Mouse (Mus musculus) C2C12 (cell line): ENCODE results near the gene Lats1. TPM values are rescaled to one million over a fixed set of nuclear protein-coding genes. Genes with fewer than 3 reads are reported as not detected.
A peak's percentile ranks its signal among the peaks of the same experiment; 100 is the strongest.

Source experiments
- H3K27me3 ChIP-seq: one replicate; pipeline ENCODE4 v1.6.1; 2011; ENCODE audit not compliant: control insufficient read depth, insufficient read depth, insufficient read length
- H3K36me3 ChIP-seq: one replicate; pipeline ENCODE4 v1.6.1; 2011; ENCODE audit not compliant: control insufficient read depth, insufficient read depth
- H3K4me3 ChIP-seq: one replicate; pipeline ENCODE4 v1.5.1; 2011; ENCODE audit warnings: mild to moderate bottlenecking, control low read depth; ENCODE audit not compliant: poor library complexity, insufficient read depth, severe bottlenecking
- H3K79me2 ChIP-seq: one replicate; pipeline ENCODE4 v1.6.1; 2011; ENCODE audit not compliant: control insufficient read depth, insufficient read depth
- H3K79me3 ChIP-seq: one replicate; pipeline ENCODE4 v1.6.1; 2011; ENCODE audit warnings: low read depth, control low read depth
- H3ac ChIP-seq: one replicate; pipeline ENCODE3; 2011; ENCODE audit warnings: low read depth; ENCODE audit not compliant: control insufficient read depth, insufficient read length
- CEBPB ChIP-seq: IDR thresholded peaks from one replicate; pipeline ENCODE4 v1.6.1; 2011; ENCODE audit warnings: low read depth, mild to moderate bottlenecking, control low read depth, moderate library complexity
- CTCF ChIP-seq: IDR thresholded peaks from one replicate; pipeline ENCODE4 v1.5.1; 2011; ENCODE audit not compliant: control insufficient read depth, insufficient read depth, insufficient read length
- FOSL1 ChIP-seq: IDR thresholded peaks from one replicate; pipeline ENCODE4 v1.8.0; 2011; ENCODE audit warnings: mild to moderate bottlenecking, low read length; ENCODE audit not compliant: poor library complexity, insufficient read depth, severe bottlenecking
- MAX ChIP-seq: IDR thresholded peaks from one replicate; pipeline ENCODE4 v1.6.1; 2011; ENCODE audit warnings: mild to moderate bottlenecking, control low read depth
- MYOD1 ChIP-seq: IDR thresholded peaks from one replicate; pipeline ENCODE4 v1.6.1; 2011; ENCODE audit warnings: low read depth; ENCODE audit not compliant: control insufficient read depth, insufficient read length
- MYOG ChIP-seq: IDR thresholded peaks from one replicate; pipeline ENCODE4 v1.6.1; 2011; ENCODE audit not compliant: control insufficient read depth, insufficient read length; ENCODE audit errors: extremely low read depth
- USF1 ChIP-seq: IDR thresholded peaks from one replicate; pipeline ENCODE4 v1.6.1; 2011; ENCODE audit warnings: low read depth, mild to moderate bottlenecking, control low read depth, moderate library complexity
- polyA plus RNA-seq: library from polyadenylated mRNA; unstranded; fragments of >200 nt; fragmentation: generic; extraction: Trizol; gene quantifications from one replicate; pipeline ENCODE4 v1.2.1, GENCODE M21; 2012; ENCODE audit warnings: missing spikeins

Gene Lats1
- polyA plus RNA-seq, 1 experiment = 7.1 TPM

GRCm38 (mm10) chr10:7673673-7674072, 7.3 kb upstream of the Lats1 start:
- H3ac ChIP-seq = no peak overlapping the region
- H3K36me3 ChIP-seq = peaks cover 77% of the 10 kb centered on the region
- H3K79me3 ChIP-seq = peaks cover 23% of the 10 kb centered on the region
- no peak overlapping the region for H3K4me3 ChIP-seq
- no peak for TF ChIP-seq MAX
- no peak for TF ChIP-seq CTCF
- H3K27me3 ChIP-seq = no peaks in the 10 kb centered on the region
- peaks cover 51% of the 10 kb centered on the region for H3K79me2 ChIP-seq

- Histone ChIP-seq H3ac (peak overlapping the region; percentile 95), H3K27me3 (no peaks in the 10 kb centered on the region), H3K36me3 (peaks cover 35% of the 10 kb centered on the region), H3K4me3 (peak overlapping the region; percentile 83), H3K79me3 (peaks cover 73% of the 10 kb centered on the region), H3K79me2 (peaks cover 99% of the 10 kb centered on the region)
- TF ChIP-seq CEBPB = no peak
- TF ChIP-seq FOSL1 = no peak
- no peak for TF ChIP-seq MAX
- TF ChIP-seq USF1 = no peak
- TF ChIP-seq MYOG = no peak
- no peak for TF ChIP-seq MYOD1
- no peak for TF ChIP-seq CTCF
Observed at GRCm38 (mm10) chr10:7681343-7682025, 470 bp downstream of the Lats1 start.

- Histone ChIP-seq H3K4me3 (peak overlapping the region; percentile 83), H3K27me3 (no peaks in the 10 kb centered on the region), H3K36me3 (peaks cover 35% of the 10 kb centered on the region), H3K79me2 (peaks cover 99% of the 10 kb centered on the region), H3K79me3 (peaks cover 80% of the 10 kb centered on the region), H3ac (no peak overlapping the region)
- TF ChIP-seq USF1 (no peak), CTCF (no peak), MAX (no peak), MYOD1 (no peak), FOSL1 (no peak), MYOG (no peak), CEBPB (no peak)
Observed at GRCm38 (mm10) chr10:7682249-7682648, 1.2 kb downstream of the Lats1 start.

- peaks cover 94% of the 10 kb centered on the region for H3K79me3 ChIP-seq
- TF ChIP-seq USF1 (no peak), MYOG (no peak), MYOD1 (no peak), CTCF (no peak), MAX (no peak), CEBPB (no peak), FOSL1 (no peak)
- peaks cover 99% of the 10 kb centered on the region for H3K79me2 ChIP-seq
- H3K4me3 ChIP-seq = no peak overlapping the region
- no peaks in the 10 kb centered on the region for H3K27me3 ChIP-seq
- H3K36me3 ChIP-seq = peaks cover 46% of the 10 kb centered on the region
- H3ac ChIP-seq = no peak overlapping the region
Observed at GRCm38 (mm10) chr10:7686902-7687301, 5.9 kb downstream of the Lats1 start.

GRCm38 (mm10) chr10:7695286-7695685, 14.3 kb downstream of the Lats1 start:
- H3K79me2 ChIP-seq = peaks cover 53% of the 10 kb centered on the region
- TF ChIP-seq USF1 = no peak
- no peak for TF ChIP-seq CEBPB
- TF ChIP-seq MAX = no peak
- no peak for TF ChIP-seq MYOG
- TF ChIP-seq CTCF = no peak
- no peak for TF ChIP-seq FOSL1
- TF ChIP-seq MYOD1 = no peak
- peaks cover 91% of the 10 kb centered on the region for H3K36me3 ChIP-seq
- no peaks in the 10 kb centered on the region for H3K27me3 ChIP-seq
- H3K4me3 ChIP-seq = no peak overlapping the region
- no peak overlapping the region for H3ac ChIP-seq
- H3K79me3 ChIP-seq = peaks cover 28% of the 10 kb centered on the region

GRCm38 (mm10) chr10:7700120-7700519, 19.1 kb downstream of the Lats1 start:
- no peak overlapping the region for H3K4me3 ChIP-seq
- H3ac ChIP-seq = no peak overlapping the region
- H3K36me3 ChIP-seq = peaks cover 94% of the 10 kb centered on the region
- H3K27me3 ChIP-seq = no peaks in the 10 kb centered on the region
- H3K79me3 ChIP-seq = peaks cover 2% of the 10 kb centered on the region
- peaks cover 13% of the 10 kb centered on the region for H3K79me2 ChIP-seq
- TF ChIP-seq CEBPB (no peak), MYOG (no peak), MAX (no peak), USF1 (no peak), FOSL1 (no peak), MYOD1 (no peak), CTCF (no peak)
